Mouse (Mus musculus) c-Kit-positive CD71-negative TER-119-negative erythroid progenitor cells, embryonic 14.5 days (primary cell): Measurements from ENCODE around the gene Sox8.

Source experiments
- DNase-seq: peaks from one replicate; pipeline ENCODE4 v3.0.0-alpha.2; 2013; ENCODE audit warnings: low read depth

The Sox8 gene

DNA sequence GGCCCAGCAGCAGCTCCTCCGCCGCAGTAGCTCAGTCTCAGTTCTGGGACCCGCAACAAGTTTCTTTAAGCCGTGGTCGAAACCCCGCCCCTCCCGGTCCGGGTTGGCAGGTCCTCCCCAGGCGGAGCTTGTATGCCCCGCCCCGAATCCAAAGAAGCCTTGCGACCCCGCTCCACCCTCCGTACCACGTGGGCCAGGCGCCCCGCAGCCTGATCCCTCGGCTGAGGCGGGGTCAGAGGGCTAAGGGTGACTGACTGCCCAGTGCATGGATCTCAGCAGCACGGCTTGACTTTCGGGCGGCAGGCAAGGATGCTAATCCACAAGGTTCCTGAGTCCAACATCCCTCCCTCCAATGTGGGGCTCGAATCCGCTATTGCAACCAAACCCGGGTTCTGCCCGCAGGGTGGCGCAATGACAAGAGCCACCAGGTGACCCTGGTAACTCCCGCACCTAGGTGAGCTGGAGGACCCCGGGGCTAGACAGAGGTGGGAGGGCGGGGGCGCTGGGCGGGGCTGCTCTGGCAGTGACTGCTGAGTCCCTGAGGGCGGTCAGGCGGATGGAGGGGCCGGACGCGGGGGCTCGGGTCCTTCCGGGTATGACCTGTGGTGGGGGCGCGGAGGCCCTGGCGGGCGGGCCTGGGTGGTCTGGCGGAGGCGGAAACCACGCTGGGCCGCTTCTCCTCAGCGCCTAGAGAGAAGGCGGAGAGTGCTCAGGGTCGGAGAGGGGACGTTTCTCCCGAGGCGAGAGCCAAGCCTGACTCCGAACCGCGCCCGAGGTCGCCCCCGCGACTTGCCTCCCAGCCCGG is at the start of gene Sox8:
TSS of gene Sox8 (minus strand) at position 39 of the 805 bp plus-strand sequence.
- peak; percentile 70 for DNase-seq

GRCm38 (mm10) chr17:25618508-25619056 is 48.1 kb upstream of the Sox8 start:
- DNase-seq = no peak

DNA sequence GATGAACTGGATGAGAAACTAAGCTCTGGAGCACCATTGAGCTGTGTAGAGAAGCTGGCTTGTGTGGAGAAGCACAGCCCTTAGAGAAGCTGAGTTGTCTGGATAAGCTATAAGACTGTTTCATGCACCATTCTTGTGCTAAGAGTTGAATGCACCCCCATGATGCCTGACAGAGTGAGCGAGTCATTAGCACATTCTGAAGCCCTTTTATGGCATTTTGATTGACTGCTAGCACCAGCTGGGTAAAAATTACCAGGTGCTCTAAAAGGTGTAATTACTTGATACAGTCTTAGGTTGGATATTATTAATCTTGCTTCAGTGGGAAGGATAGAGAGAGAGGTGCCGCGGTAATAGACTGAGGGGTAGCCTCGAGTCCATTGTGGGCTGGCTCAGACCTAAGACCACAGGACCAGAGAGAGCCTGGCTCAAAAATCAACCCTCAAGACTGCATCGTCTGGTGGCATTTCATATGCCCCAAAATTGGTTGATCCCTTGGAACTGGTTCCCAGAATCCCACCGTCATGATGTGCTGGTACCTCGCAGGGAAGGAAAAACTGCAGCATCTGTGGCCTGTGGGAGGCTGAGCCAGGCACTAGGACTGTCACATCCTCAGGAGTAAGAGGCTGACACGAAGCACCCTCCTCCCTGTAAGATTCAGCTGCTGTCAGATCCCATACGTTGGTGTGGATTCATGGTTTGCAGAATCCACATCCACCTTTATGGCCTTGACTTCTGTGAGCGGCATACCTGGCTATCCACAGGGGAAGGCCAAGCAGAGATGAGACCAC is 44.4 kb upstream of the Sox8 start:
- no peak for DNase-seq

- DNase-seq = no peak
These were observed 42.8 kb upstream of the Sox8 start for GRCm38 (mm10) chr17:25613323-25613722.

GRCm38 (mm10) chr17:25612537-25612936 is 42.1 kb upstream of the Sox8 start:
- DNase-seq = no peak

DNA sequence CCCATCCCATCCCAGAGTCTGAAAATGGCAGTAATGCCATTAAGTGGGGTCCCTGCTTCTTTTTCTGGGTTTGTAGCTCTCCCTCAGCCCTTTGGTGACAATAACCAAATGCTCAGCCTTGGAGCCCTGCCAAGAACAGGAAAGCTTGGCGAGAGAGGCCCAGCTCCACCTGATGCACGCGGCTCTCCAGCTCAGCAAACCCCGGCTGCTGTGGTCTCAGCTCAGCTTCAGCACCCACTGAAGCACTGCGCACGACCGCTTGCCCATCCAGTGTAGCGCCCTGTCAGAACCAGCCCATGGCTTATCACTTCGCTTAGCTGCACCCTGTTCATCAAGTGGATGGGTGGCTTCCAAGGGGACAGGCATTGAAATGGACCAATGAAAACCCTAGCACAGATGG is 39.7 kb upstream of the Sox8 start:
- DNase-seq = no peak

DNA sequence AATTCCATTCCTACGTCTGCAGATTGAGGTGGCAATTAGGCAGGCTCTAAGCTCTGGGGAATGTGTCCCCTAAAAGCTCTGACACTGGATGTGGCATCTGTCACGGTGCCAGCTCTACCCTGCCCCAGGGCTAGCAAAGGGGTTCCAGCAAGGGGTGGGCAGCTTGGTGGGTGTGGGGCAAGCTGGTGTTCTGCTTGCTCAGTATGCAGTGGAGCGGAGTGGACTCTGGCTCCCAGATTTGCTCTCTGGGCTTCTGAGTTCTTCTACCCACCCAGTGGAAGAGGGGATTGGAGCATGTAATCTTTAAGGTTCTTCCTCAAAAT is 39.0 kb upstream of the Sox8 start:
- no peak for DNase-seq

GRCm38 (mm10) chr17:25608821-25609505 is 38.5 kb upstream of the Sox8 start:
- DNase-seq = no peak

DNA sequence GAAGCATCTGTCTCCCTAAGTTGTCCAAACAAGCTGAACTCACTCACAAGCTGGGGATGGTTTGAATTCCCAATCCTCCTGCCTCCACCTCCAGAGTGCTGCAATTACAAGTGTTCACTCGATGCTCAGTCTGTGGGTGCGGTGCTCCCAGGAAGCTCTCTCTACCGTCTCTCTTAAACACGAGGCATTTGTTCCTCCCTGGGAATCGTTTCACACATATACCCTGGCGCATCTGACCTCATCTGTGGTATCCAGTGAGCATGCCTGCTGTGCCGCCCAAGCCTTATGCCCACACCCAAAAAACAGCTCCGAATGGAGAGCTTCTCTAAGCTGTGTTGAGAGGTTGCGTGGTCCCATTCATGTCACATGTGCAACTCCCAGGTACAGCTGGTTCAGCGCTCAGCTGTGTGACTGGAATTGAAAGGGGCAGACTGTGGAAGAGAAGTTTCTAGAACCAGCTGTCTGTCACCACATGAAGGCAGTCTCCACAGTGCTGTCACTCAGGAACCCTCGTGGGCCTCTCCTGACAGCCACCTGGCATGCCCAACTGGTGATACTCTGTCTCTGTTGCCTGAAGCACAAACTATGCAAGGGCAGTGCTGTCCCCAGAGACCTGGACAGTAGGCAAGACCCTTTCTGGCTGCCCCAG is 37.8 kb upstream of the Sox8 start:
- no peak for DNase-seq

DNA sequence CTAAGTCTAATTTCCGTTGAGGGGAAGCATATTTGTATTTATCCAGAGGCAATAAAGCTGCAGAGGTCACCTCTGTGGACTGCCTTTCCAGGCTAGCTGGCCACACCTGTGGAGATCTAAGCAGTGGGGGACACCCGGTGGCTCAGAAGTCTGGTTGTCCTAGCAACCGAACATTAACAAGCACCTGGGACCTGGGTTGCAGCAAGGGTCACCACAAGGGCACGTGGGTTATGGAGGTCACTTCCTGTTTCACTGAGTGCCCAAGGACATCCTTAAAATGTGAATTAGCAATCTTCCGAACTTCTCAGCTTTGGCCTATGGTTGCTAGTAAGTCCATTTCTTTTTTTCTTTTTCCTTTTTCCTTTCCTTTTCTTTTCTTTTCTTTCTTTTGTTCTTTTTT is 33.7 kb upstream of the Sox8 start:
- no peak for DNase-seq

DNA sequence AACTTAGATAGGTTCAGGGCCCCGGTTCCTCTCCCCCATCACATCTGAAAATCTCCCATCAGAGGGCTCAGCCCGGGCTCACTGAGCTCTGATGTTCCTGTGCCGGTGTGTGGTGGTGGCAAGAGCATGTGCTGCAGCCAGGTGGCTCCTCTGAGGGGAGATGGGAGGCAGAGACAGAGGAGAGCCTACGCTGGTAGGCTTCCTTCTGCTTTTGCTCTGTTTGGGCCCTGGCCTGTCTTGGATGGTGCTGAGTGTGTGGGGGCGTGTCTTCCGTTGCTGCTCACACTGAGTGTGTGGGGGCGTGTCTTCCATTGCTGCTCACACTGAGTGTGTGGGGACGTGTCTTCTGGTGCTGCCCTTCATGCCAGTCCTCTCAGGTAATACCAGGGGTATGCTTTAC is 31.9 kb upstream of the Sox8 start:
- DNase-seq = no peak

DNA sequence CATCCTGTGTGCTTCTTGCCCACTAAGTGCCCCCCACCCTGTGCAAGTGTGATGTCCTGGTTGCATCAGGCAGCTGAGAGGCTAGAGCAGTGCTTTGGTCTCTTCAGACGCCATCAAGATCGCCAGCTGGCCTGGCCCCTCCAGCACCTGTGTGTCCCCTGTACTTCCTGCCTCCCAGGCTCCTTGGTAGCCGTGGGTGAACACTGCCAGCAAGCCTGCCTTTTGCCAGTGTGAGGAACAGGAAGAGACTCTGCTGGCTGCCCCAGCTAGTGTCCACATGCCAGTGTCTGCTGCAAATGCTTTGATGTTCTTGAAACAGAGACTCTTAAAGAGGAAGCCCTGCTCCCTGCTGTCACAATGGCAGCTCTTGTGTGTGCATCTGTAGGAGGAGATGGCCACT is 27.1 kb upstream of the Sox8 start:
- no peak for DNase-seq

- no peak for DNase-seq
These were observed 25.0 kb upstream of the Sox8 start for GRCm38 (mm10) chr17:25595495-25595894.

DNA sequence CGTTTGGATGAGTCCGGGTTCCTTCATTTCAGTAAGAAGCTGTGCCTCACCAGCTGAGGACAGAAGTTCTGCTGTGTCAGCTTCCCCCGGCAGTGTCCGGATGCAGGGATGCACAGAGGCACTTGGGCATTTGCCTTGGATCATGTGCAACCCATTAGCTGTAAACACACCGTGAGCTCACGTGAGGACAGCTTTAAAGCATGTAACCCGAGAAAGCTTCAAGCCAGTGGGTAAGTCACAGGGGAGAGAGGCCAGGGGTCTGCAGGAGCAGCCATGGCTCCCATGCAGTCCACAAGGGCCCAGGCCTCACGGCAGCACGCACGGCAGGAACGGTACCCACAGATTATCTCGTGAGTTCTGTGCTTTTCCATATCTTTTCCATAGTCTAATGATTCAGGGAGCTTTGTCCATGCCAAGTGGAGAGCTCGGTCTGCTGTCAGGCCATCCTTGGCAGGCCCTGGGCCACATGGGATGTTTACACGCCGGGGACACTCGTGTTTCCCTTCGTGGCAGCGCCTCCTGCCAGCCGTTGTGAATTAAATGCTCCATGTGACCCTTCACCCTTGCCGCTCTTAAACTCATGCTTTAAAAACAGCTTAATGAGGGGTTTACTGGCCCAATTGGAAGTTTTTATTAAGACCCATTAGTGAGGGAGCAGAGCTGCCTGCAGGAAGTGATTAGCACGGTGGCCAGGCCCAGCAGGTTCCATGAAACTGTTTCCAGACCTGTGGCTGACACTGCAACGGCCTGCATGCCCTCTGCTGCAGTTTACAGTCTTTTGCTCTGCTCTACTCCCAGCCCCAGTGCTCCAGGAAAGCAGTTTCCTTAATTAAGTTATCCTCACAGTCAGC is 23.1 kb upstream of the Sox8 start:
- DNase-seq = no peak

DNA sequence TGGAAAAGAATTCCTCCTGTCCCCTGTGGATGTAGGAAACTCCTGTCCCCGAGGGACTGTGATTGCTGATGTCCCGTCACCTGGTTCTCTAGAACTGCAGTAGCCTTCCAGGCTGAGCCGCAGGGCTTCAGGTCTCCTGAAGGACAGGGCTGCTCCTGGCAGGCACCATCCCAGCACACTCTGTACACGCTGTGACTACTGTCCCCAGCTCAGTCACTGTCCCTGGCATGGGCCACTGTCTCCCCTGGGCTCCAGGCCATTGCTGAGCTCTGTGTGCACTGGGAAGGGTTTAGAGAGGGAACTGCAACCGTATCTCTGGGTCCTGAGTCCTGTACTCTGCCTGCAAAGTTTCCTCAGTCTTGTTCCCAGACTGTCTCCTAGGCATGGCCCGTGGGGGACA is 21.9 kb upstream of the Sox8 start:
- DNase-seq = no peak

- no peak for DNase-seq
These were observed 20.5 kb upstream of the Sox8 start for GRCm38 (mm10) chr17:25590985-25591384.

DNA sequence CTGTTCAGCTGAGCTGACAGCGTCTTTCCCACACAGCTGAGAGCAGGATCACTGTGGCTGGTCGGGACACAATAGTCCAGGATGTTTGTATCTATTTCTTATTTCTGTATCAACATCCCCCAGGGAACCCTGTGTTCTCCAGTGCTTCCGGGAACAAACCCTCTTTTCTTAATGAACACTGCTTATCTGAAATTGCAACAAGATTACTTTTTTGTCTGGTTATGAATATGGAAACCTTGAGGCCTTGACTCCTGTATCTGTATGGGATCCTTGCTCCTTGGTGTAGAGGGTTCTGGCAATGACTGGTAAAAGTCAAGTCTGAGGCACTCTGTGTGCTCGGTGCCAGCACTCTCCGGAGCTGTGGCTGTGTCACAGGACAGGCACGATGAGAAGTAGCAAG is 19.6 kb upstream of the Sox8 start:
- no peak for DNase-seq

GRCm38 (mm10) chr17:25584646-25585045 is 14.2 kb upstream of the Sox8 start:
- DNase-seq = no peak

- peak; percentile 28 for DNase-seq
These were observed 13.4 kb upstream of the Sox8 start for GRCm38 (mm10) chr17:25583858-25584257.

DNA sequence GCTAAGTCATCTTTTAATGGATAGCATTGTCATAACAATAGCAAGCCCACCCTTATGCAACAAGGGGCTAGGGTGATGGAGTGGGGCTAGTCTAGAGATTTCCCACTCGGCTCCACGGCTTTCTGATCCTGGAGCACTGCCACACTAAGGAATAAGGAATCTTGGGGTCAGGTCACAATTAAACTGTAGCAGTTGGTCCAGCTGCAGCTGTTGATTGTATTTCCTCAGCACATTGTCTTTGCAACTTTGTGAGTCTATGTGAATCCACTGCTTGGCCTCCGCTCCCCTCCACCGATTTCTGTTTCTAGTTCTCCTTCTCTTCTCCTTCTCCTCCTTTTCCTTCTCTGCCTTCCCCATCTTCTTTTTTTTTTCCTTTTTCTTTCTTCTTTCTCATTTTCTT is 12.6 kb upstream of the Sox8 start:
- no peak for DNase-seq

DNA sequence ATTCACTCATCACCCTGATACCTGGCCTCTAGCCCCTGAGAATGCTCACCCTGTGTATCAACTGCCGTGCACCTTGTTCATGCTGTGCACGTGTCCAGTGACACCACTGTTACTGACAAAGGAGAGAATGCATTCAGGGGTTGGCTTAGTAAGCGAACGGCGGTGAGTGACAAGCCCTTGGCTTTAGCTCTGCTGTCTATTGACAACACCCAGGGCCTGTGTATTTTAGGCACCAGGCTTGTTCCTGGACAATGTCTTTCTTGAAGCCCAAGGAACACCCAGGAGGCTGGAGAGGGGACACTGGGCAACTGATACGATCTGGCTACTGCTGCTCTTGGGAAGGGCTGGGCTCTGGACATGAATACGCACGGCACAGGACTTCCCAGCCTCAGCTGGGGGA is 11.6 kb upstream of the Sox8 start:
- DNase-seq = no peak
